Mouse (Mus musculus) forebrain, embryonic 11.5 days (tissue): Measurements from ENCODE around the gene Ppp2r3a. TPM values are rescaled to one million over a fixed set of nuclear protein-coding genes. Genes with fewer than 3 reads are reported as not detected.
A peak's percentile ranks its signal among the peaks of the same experiment; 100 is the strongest.

Source experiments
- ATAC-seq: fragments of 200-750 bp; cut with Nextera tagmentation; replicated peaks from 2 replicates; pipeline ENCODE4 v1.8.0; 2017; ENCODE audit warnings: moderate TSS enrichment; ENCODE audit not compliant: low FRiP score
- DNase-seq: peaks from one replicate; pipeline ENCODE4 v3.0.0-alpha.2; 2017; ENCODE audit warnings: low spot score
- H3K27ac ChIP-seq: fragments of 300-500 bp; sonication (generic); 2 replicates; pipeline ENCODE4 v1.5.1; 2014; ENCODE audit warnings: low read depth, low read length
- H3K27me3 ChIP-seq: fragments of 300-500 bp; sonication (generic); 2 replicates; pipeline ENCODE4 v1.6.1; 2014; ENCODE audit warnings: mild to moderate bottlenecking, low read length, mixed read lengths; ENCODE audit not compliant: control insufficient read depth, insufficient read depth
- H3K36me3 ChIP-seq: fragments of 300-500 bp; sonication (generic); 2 replicates; pipeline ENCODE4 v1.6.1; 2014; ENCODE audit warnings: mild to moderate bottlenecking, low read length, moderate library complexity, mixed read lengths; ENCODE audit not compliant: control insufficient read depth, insufficient read depth
- H3K4me1 ChIP-seq: fragments of 300-500 bp; sonication (generic); replicated peaks from 2 replicates; pipeline ENCODE4 v1.6.1; 2014; ENCODE audit warnings: low read length, mixed read lengths; ENCODE audit not compliant: control insufficient read depth, insufficient read depth
- H3K4me2 ChIP-seq: fragments of 300-500 bp; sonication (generic); 2 replicates; pipeline ENCODE4 v1.6.1; 2014; ENCODE audit warnings: low read depth, mild to moderate bottlenecking, low read length, moderate library complexity, mixed read lengths; ENCODE audit not compliant: severe bottlenecking
- H3K4me3 ChIP-seq: fragments of 300-500 bp; sonication (generic); 2 replicates; pipeline ENCODE4 v1.5.1; 2014; ENCODE audit warnings: low read depth, low read length
- H3K9ac ChIP-seq: fragments of 300-500 bp; sonication (generic); 2 replicates; pipeline ENCODE4 v1.6.1; 2014; ENCODE audit warnings: low read length
- H3K9me3 ChIP-seq: fragments of 300-500 bp; sonication (generic); 2 replicates; pipeline ENCODE4 v1.6.1; 2016; ENCODE audit warnings: low read length, mixed read lengths; ENCODE audit not compliant: control insufficient read depth
- WGBS: fragments of 180-500 bp; shearing (Covaris S2); extraction: QIAGEN DNeasy Blood & Tissue Kit; methylation state at CpG from one replicate; pipeline ENCODE4 v1.1.7; 2014; 5-methylcytosine and 5-hydroxymethylcytosine counted together
- polyA plus RNA-seq: library from polyadenylated mRNA; unstranded; fragments of >200 nt; fragmentation: Nextera tagmentation; extraction: Ambion mirVana; gene quantifications from 2 replicates; pipeline ENCODE4 v1.2.1, GENCODE M21; 2014

The Ppp2r3a gene
- polyA plus RNA-seq, 1 experiment from 2014 or later, result 15.5 TPM

- H3K4me2 ChIP-seq, result peak overlapping the region; percentile 77
- H3K27me3 ChIP-seq, result no peaks in the 10 kb centered on the region
- H3K9ac ChIP-seq, result peak overlapping the region; percentile 91
- H3K4me3 ChIP-seq, result peak overlapping the region; percentile 97
- DNase-seq (peak; percentile 100), ATAC-seq (peak; percentile 94)
- H3K36me3 ChIP-seq, result no peaks in the 10 kb centered on the region
- peak overlapping the region; percentile 64; the same call in 1 of the 2 replicates for H3K27ac ChIP-seq
- peaks cover 4% of the 10 kb centered on the region; the same call in 1 of the 2 replicates for H3K4me1 ChIP-seq
- 3% methylated on average over 62 of the region's 65 CpGs for WGBS
- no peaks in the 10 kb centered on the region for H3K9me3 ChIP-seq
Measured at GRCm38 (mm10) chr9:101073041-101073986, 178.3 kb downstream of the Ppp2r3a start.

DNA sequence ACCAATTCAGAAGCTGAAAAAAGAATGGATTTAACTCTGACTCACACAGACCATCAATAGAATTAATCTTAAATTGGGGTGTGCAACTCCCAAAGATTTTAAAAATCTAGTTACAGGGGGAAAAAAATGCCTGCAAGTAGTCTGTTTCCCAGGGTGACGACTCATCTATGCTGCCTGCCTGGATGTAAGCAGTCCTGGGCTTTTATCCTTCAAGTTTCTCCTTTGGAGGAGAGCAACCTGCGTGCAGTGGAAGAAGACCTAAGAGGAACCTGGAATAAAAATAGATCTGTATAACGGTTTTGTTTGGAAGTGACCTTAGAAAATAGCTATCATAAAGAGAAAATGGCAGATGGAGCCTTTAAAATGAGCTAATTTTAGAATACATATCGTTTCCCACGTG, 179.1 kb downstream of the Ppp2r3a start:
- H3K4me3 ChIP-seq, result no peak overlapping the region
- no peaks in the 10 kb centered on the region for H3K9me3 ChIP-seq
- peaks cover 4% of the 10 kb centered on the region; the same call in 1 of the 2 replicates for H3K4me1 ChIP-seq
- DNase-seq, result no peak
- H3K9ac ChIP-seq, result no peak overlapping the region
- H3K36me3 ChIP-seq, result no peaks in the 10 kb centered on the region
- H3K4me2 ChIP-seq, result no peak overlapping the region
- ATAC-seq, result no peak
- H3K27ac ChIP-seq, result no peak overlapping the region
- no peaks in the 10 kb centered on the region for H3K27me3 ChIP-seq
- WGBS, result 46% methylated on average over 5 of the region's 5 CpGs

GRCm38 (mm10) chr9:101069781-101070180, 181.8 kb downstream of the Ppp2r3a start:
- no peak overlapping the region for H3K4me2 ChIP-seq
- H3K4me1 ChIP-seq, result peaks cover 2% of the 10 kb centered on the region; the same call in 1 of the 2 replicates
- H3K36me3 ChIP-seq, result no peaks in the 10 kb centered on the region
- no peak overlapping the region for H3K27ac ChIP-seq
- H3K9me3 ChIP-seq, result no peaks in the 10 kb centered on the region
- DNase-seq, result no peak
- WGBS, result 90% methylated on average over 3 of the region's 3 CpGs
- no peak overlapping the region for H3K9ac ChIP-seq
- no peak overlapping the region for H3K4me3 ChIP-seq
- no peaks in the 10 kb centered on the region for H3K27me3 ChIP-seq
- ATAC-seq, result no peak

GRCm38 (mm10) chr9:101065076-101065602, 186.5 kb downstream of the Ppp2r3a start:
- Histone ChIP-seq H3K4me2 (no peak overlapping the region), H3K36me3 (no peaks in the 10 kb centered on the region), H3K27me3 (no peaks in the 10 kb centered on the region), H3K4me1 (no peaks in the 10 kb centered on the region), H3K9me3 (no peaks in the 10 kb centered on the region), H3K4me3 (no peak overlapping the region), H3K9ac (no peak overlapping the region), H3K27ac (no peak overlapping the region)
- DNase-seq (no peak), ATAC-seq (no peak)
- WGBS, result 90% methylated on average over 3 of the region's 3 CpGs

DNA sequence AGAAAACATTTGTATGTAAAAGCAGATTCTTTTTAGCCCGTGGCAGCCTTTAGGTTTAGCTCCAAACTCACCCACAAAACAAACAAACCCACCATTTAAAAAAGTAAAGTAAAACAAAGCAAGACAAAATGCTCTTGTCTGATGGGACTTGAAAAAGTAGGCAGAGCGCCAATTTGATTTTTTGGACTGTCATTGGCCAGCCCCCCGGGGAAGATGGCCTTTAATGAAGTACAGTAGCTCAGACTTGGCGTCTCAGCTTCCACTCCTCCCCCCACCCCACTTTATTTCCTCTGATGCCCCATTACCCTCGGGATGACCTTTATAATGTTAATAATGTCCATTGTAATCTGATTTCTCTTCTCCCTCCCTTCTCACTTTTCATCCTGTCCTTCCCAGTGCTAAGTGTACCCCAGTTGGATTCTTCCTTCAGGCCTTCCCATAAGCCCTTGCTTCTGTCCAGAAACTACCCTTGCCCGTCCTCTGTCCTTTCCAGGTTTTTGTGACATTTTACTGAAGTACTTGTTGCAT, 189.3 kb downstream of the Ppp2r3a start:
- Histone ChIP-seq H3K9me3 (no peaks in the 10 kb centered on the region), H3K4me2 (no peak overlapping the region), H3K27ac (no peak overlapping the region), H3K27me3 (no peaks in the 10 kb centered on the region), H3K9ac (no peak overlapping the region), H3K36me3 (no peaks in the 10 kb centered on the region), H3K4me1 (no peaks in the 10 kb centered on the region), H3K4me3 (no peak overlapping the region)
- no peak for DNase-seq
- 77% methylated on average over 6 of the region's 6 CpGs for WGBS
- ATAC-seq, result no peak

DNA sequence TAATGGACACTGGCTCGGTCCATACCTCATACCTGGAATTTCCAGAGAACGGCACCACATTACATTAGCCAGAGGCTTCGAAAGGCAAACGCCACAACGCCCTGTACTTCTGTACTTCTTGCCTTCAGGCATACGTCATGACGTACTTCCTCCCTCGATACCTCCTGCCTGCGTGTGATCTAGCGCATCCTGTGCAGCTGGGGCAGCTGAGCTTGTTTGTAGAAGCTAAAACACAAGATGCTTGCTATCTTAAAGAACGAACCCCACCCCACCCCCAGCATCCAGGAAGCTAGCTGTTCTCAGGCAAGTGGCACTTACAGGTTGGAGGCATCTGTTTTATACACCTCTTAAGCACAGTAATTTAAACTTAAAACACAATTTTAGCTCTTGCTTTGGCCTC, 190.6 kb downstream of the Ppp2r3a start:
- no peak overlapping the region for H3K27ac ChIP-seq
- H3K9ac ChIP-seq, result no peak overlapping the region
- no peaks in the 10 kb centered on the region for H3K9me3 ChIP-seq
- H3K4me2 ChIP-seq, result no peak overlapping the region
- H3K36me3 ChIP-seq, result no peaks in the 10 kb centered on the region
- no peak overlapping the region for H3K4me3 ChIP-seq
- no peak for ATAC-seq
- H3K4me1 ChIP-seq, result no peaks in the 10 kb centered on the region
- no peak for DNase-seq
- H3K27me3 ChIP-seq, result no peaks in the 10 kb centered on the region
- WGBS, result 90% methylated on average over 11 of the region's 11 CpGs

GRCm38 (mm10) chr9:101057156-101057555, 194.4 kb downstream of the Ppp2r3a start:
- WGBS, result 92% methylated on average over 4 of the region's 4 CpGs
- no peaks in the 10 kb centered on the region for H3K4me1 ChIP-seq
- H3K9me3 ChIP-seq, result no peaks in the 10 kb centered on the region
- no peak for DNase-seq
- no peak overlapping the region for H3K9ac ChIP-seq
- no peak for ATAC-seq
- no peaks in the 10 kb centered on the region for H3K27me3 ChIP-seq
- no peaks in the 10 kb centered on the region for H3K36me3 ChIP-seq
- no peak overlapping the region for H3K4me2 ChIP-seq
- no peak overlapping the region for H3K4me3 ChIP-seq
- no peak overlapping the region for H3K27ac ChIP-seq
